Mouse (Mus musculus) lung, embryonic 14.5 days (tissue): ENCODE measurements at regions not wholly inside any gene's neighbourhood (a gene's known extent, or its start where the extent isn't known, plus 50 kb on each side); places are given as distances from the start of the nearest gene placed in this dataset.

ENCODE experiments used
- ATAC-seq: fragments of 200-750 bp; cut with Nextera tagmentation; 2 replicates; pipeline ENCODE4 v1.8.0; 2017; ENCODE audit warnings: mild to moderate bottlenecking, moderate TSS enrichment, moderate library complexity; ENCODE audit not compliant: insufficient read depth
- DNase-seq: peaks from one replicate; pipeline ENCODE4 v3.0.0-alpha.2; 2015
- H3K27ac ChIP-seq: fragments of 300-500 bp; sonication (generic); 2 replicates; pipeline ENCODE4 v1.5.1; 2014; ENCODE audit warnings: low read depth, mild to moderate bottlenecking, moderate library complexity
- H3K27me3 ChIP-seq: fragments of 300-500 bp; sonication (generic); 2 replicates; pipeline ENCODE4 v1.6.1; 2014; ENCODE audit warnings: low read length, control low read depth; ENCODE audit not compliant: insufficient read depth
- H3K36me3 ChIP-seq: fragments of 300-500 bp; sonication (generic); 2 replicates; pipeline ENCODE4 v1.6.1; 2014; ENCODE audit warnings: control low read depth; ENCODE audit not compliant: insufficient read depth
- H3K4me1 ChIP-seq: fragments of 300-500 bp; sonication (generic); 2 replicates; pipeline ENCODE4 v1.6.1; 2014; ENCODE audit warnings: antibody characterized with exemption, control low read depth; ENCODE audit not compliant: insufficient read depth
- H3K4me2 ChIP-seq: fragments of 300-500 bp; sonication (generic); 2 replicates; pipeline ENCODE4 v1.6.1; 2014; ENCODE audit warnings: mild to moderate bottlenecking
- H3K4me3 ChIP-seq: fragments of 300-500 bp; sonication (generic); 2 replicates; pipeline ENCODE4 v1.5.1; 2014; ENCODE audit warnings: low read depth, low read length
- H3K9ac ChIP-seq: fragments of 300-500 bp; sonication (generic); 2 replicates; pipeline ENCODE4 v1.6.1; 2014
- H3K9me3 ChIP-seq: fragments of 300-500 bp; sonication (generic); 2 replicates; pipeline ENCODE4 v1.6.1; 2016; ENCODE audit warnings: low read depth, low read length, control low read depth
- CTCF ChIP-seq: IDR thresholded peaks from 2 replicates; pipeline ENCODE4 v1.5.1; 2016; ENCODE audit warnings: antibody characterized with exemption, low read depth
- WGBS: fragments of 180-500 bp; shearing (Covaris S2); extraction: QIAGEN DNeasy Blood & Tissue Kit; methylation state at CpG from one replicate; pipeline ENCODE4 v1.1.7; 2014; 5-methylcytosine and 5-hydroxymethylcytosine counted together

DNA sequence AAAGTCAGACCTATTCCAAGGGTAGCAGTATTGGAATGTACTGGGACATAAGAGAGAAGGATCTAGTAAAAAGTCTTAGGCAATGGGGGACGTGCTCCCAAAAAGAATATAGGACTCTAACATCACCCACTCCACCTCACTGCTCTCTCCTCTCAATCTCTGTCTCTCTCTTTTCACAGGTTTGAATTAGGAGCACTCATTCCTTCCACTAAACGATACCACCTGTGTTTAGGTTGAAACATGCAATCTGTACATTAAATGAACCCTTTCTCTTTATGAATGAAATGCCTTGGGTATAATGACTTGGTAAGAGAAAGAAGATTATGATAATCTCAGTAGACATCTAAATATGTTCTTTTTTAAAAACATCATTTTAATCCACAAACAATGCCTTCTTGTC lies 129.4 kb downstream of the Zpld1 start:
- Histone ChIP-seq H3K9me3 (no peaks in the 10 kb centered on the region), H3K27me3 (no peaks in the 10 kb centered on the region), H3K27ac (no peak overlapping the region), H3K4me2 (no peak overlapping the region), H3K4me3 (no peak overlapping the region), H3K9ac (no peak overlapping the region), H3K4me1 (no peaks in the 10 kb centered on the region), H3K36me3 (no peaks in the 10 kb centered on the region)
- no peak for TF ChIP-seq CTCF
- no peak for ATAC-seq
- DNase-seq = no peak
- WGBS = 83% methylated on average over 2 of the region's 2 CpGs

DNA sequence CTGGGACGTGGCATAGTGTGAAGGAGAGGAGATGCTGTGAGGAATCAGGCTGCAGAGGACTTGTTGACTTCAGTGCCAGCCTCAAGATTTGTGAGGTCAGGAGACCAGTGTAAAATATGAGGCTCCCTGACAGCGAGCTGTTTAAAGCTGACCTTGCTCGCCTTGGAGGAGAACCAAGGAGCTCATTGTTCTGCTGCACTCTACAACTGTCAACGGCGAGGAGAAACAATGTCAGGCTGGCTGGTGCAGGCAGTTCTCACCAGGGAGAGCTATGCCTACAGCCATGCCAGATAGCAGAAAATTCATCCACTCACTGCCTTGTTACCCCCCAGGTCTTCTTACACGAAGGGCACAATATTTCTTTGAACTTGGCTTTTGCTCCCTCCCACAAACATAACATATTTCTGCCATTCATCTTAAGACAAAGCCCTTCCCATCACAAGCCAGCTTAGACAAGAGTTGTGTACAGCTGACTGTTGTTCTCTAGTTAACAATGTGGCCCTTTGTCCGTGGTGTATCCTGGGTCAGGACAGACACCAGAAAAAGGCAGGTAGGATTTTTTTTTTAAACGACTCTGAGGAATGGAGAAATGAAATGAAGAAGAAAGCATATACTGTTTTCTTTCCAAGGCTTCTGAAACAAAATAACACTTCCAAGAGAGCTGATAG lies 131.5 kb downstream of the Zpld1 start:
- no peaks in the 10 kb centered on the region for H3K36me3 ChIP-seq
- H3K27ac ChIP-seq = no peak overlapping the region
- H3K27me3 ChIP-seq = no peaks in the 10 kb centered on the region
- H3K9me3 ChIP-seq = no peaks in the 10 kb centered on the region
- peak; percentile 44; the same call in 1 of the 2 replicates for ATAC-seq
- TF ChIP-seq CTCF = no peak
- 41% methylated on average over 8 of the region's 8 CpGs for WGBS
- DNase-seq = peak; percentile 34
- H3K9ac ChIP-seq = no peak overlapping the region
- no peak overlapping the region for H3K4me3 ChIP-seq
- H3K4me1 ChIP-seq = no peaks in the 10 kb centered on the region
- H3K4me2 ChIP-seq = no peak overlapping the region

DNA sequence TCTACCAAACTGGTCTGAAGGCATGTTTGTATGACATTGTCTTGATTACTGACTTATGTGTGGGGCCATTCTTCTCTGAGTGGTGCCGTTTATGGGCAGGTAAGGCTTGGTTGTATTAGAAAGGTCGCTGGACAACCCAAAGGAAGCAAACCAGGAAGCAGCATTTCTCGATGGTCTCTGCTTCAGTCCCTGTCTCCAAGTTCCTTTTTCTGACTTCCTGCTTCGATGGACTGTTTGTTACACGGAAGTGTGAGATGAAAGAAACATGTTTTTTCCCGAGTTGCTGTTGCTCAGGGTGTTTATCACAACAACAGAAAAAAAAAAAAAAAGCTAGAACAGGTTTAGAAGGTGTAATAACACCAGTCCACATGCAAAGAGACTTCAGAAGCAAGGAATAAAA lies 134.9 kb downstream of the Zpld1 start:
- WGBS = 63% methylated on average over 6 of the region's 6 CpGs
- H3K4me1 ChIP-seq = no peaks in the 10 kb centered on the region
- no peak for ATAC-seq

DNA sequence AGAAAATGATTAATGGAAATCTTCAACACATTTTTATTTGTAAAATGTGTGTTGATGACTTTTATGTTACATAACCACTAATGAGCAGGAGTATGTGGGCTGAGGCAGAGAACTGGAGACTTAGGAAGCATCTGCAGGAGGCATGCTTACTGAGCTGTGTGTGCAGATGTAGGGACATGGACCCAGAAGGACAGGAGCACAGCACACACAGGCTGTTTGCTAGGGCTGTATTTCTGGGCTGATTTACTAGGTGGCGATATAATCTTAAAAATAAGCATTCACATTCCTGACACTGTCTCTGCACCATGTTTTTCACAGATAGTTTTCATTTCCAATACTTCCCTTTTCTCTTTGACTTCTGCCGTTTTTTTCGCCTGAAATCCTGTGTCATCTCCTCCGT lies 146.1 kb downstream of the Zpld1 start:
- Histone ChIP-seq H3K4me2 (peak overlapping the region; percentile 33; the same call in 1 of the 2 replicates), H3K9me3 (no peaks in the 10 kb centered on the region), H3K36me3 (no peaks in the 10 kb centered on the region), H3K9ac (no peak overlapping the region), H3K27ac (no peak overlapping the region), H3K4me3 (no peak overlapping the region), H3K27me3 (no peaks in the 10 kb centered on the region), H3K4me1 (no peaks in the 10 kb centered on the region)
- TF ChIP-seq CTCF = peak; percentile 54
- WGBS = 15% methylated on average over 4 of the region's 4 CpGs
- DNase-seq (peak; percentile 87), ATAC-seq (peak; percentile 93)

More for the DNA sequence above, 134.9 kb downstream of the Zpld1 start:
- H3K27me3 ChIP-seq = no peaks in the 10 kb centered on the region
- H3K9me3 ChIP-seq = no peaks in the 10 kb centered on the region
- H3K27ac ChIP-seq = no peak overlapping the region
- H3K36me3 ChIP-seq = no peaks in the 10 kb centered on the region
- DNase-seq = no peak
- H3K4me3 ChIP-seq = no peak overlapping the region
- H3K4me2 ChIP-seq = no peak overlapping the region
- no peak for TF ChIP-seq CTCF
- no peak overlapping the region for H3K9ac ChIP-seq

DNA sequence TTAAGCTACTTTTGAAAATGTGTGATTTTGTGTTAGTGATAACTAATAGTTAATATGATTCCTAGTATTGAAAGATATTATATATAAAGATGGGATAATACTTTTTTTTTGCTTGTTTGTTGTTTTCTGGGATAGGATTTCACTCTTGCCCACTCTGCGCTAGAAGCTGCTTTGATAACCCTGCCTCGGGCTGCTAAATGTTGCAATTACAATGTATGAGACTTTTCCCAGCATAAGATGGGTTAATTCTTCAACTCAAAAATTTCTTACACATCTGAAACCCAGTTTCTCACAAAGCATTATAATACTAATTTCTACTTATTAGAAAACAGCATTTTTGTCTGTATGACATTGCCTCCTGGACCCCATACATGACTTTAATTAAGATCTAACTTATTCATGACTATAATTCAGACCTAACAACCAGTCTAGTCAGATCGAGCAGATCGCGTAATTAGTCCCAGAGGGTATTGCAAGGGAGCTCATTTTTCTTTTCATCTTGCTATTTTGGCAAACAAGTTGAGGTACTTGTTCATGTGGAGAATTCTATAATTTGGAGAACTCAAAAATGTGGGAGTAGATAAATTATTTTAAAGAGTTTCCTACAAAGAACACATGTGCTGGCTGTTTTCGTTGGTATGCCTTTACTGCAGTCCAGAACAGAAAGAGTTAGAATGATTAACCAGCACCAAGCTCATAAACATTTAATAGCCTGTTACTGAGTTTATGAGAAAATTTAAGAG lies 155.2 kb downstream of the Zpld1 start:
- DNase-seq = no peak
- no peaks in the 10 kb centered on the region for H3K36me3 ChIP-seq
- H3K27ac ChIP-seq = no peak overlapping the region
- no peaks in the 10 kb centered on the region for H3K9me3 ChIP-seq
- no peak overlapping the region for H3K4me2 ChIP-seq
- no peak for TF ChIP-seq CTCF
- H3K4me1 ChIP-seq = no peaks in the 10 kb centered on the region
- 74% methylated on average over 6 of the region's 6 CpGs for WGBS
- no peak overlapping the region for H3K4me3 ChIP-seq
- no peaks in the 10 kb centered on the region for H3K27me3 ChIP-seq
- ATAC-seq = no peak
- H3K9ac ChIP-seq = no peak overlapping the region

DNA sequence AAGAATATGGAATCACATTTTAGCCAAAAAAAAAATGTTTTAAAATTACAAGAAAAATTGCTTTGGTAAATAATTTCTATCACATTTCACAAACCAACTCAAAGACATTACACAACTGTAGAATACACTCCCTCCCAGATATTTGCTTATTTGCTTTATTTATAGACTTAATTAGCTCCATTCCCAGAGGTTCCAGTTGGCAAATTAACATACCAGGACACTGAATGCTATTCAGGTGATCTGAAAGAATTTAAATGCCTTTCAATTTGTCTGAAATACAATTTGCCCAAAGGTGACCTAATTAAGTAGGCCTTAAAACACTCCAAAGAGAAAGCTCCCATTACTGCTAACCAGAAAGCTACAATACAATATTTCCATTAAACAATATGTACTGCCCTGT lies 162.8 kb downstream of the Zpld1 start:
- DNase-seq (no peak), ATAC-seq (no peak)
- H3K9me3 ChIP-seq = no peaks in the 10 kb centered on the region
- no peak overlapping the region for H3K27ac ChIP-seq
- no peak overlapping the region for H3K9ac ChIP-seq
- no peak for TF ChIP-seq CTCF
- no peaks in the 10 kb centered on the region for H3K27me3 ChIP-seq
- H3K4me2 ChIP-seq = no peak overlapping the region
- H3K4me3 ChIP-seq = no peak overlapping the region
- H3K36me3 ChIP-seq = no peaks in the 10 kb centered on the region
- no peaks in the 10 kb centered on the region for H3K4me1 ChIP-seq

DNA sequence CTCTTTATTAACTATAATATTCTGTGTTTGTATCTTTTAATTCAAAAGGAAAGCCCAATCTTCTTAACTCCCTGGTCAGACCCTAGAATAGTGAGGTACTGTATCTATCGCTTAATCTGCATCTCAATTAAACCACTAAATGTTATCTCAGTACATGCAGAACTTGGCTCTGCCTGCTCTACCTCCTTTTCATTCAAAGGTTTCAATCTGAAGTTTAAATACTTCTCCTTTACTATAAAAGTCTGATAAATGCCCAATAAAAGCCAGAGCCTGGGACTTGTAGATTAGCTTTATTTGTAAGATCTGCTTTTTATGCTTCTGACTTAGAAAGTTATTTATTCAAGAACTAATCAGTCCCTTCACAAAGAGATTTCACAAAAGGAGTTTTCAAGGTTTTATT lies 200.1 kb downstream of the Zpld1 start:
- Histone ChIP-seq H3K4me2 (no peak overlapping the region), H3K4me3 (no peak overlapping the region), H3K9me3 (no peaks in the 10 kb centered on the region), H3K36me3 (no peaks in the 10 kb centered on the region), H3K27ac (no peak overlapping the region), H3K27me3 (no peaks in the 10 kb centered on the region), H3K9ac (no peak overlapping the region), H3K4me1 (no peaks in the 10 kb centered on the region)
- WGBS = 90% methylated on average over 1 of the region's 1 CpGs
- TF ChIP-seq CTCF = no peak
- DNase-seq (no peak), ATAC-seq (no peak)
